Mouse (Mus musculus): ENCODE measurements around the gene Notum. TPM values are rescaled to one million over a fixed set of nuclear protein-coding genes. Genes with fewer than 3 reads are reported as not detected.

Gene Notum
- polyA plus RNA-seq, 1 experiment from 2014 or later = 2.5 TPM

DNA sequence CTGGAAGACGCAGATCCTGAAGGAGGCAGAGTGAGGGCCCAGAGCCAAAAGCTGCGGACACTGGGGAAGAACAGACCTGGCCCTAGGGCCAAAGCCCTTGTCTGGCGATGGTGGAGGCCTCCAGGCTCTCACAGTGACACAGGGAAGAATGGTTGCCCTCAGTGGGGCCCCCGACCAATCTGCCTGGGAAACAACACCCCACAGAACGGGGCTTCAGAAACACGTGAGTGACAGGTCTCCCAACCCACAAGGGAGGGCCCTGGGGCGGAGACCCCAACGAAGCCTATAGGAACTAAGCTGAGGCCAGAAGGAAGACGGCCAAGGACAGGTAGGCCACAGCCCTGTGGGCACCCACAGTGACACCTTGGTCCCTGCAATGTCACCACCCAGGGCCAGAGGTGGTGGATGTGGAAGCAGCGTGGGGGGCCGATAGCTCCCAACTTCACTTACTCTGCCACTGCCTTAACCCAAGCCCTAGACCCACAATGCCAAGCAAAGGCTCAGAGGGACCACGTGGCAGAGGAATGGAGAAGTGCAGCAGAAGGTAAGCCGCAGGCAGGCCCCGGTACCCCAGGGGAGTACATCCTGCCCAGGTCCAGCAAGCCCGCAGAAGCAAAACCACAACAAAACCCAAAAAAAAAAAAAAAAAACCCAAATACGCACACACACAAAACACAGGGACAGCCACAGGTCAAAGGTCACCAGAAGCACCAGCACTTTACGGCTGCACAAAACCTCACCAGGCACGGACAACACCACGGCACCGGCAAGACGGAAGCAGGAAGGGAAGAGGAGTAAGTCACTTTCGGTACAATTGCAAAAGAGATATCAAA, 33.3 kb downstream of the Notum start:
- Histone ChIP-seq H3K4me2 (ENCODE audit: low read depth, low read length) (no peak overlapping the region), H3K36me3 (ENCODE audit: control insufficient read depth, insufficient read depth, low read length) (peaks cover 5% of the 10 kb centered on the region; the same call in 1 of the 2 replicates), H3K4me1 (ENCODE audit: control insufficient read depth, insufficient read depth, low read length) (peaks cover 48% of the 10 kb centered on the region), H3K4me3 (replicated peaks; ENCODE audit: low read length) (no peak overlapping the region), H3K9ac (ENCODE audit: low read length) (no peak overlapping the region), H3K27me3 (ENCODE audit: control insufficient read depth, insufficient read depth, low read length) (no peaks in the 10 kb centered on the region), H3K9me3 (replicated peaks; ENCODE audit: control insufficient read depth, low read length) (no peaks in the 10 kb centered on the region), H3K27ac (ENCODE audit: low read length) (no peak overlapping the region)
- 72% methylated on average over 22 of the region's 22 CpGs for WGBS
- no peak for ATAC-seq (ENCODE audit: insufficient read depth, low FRiP score)

DNA sequence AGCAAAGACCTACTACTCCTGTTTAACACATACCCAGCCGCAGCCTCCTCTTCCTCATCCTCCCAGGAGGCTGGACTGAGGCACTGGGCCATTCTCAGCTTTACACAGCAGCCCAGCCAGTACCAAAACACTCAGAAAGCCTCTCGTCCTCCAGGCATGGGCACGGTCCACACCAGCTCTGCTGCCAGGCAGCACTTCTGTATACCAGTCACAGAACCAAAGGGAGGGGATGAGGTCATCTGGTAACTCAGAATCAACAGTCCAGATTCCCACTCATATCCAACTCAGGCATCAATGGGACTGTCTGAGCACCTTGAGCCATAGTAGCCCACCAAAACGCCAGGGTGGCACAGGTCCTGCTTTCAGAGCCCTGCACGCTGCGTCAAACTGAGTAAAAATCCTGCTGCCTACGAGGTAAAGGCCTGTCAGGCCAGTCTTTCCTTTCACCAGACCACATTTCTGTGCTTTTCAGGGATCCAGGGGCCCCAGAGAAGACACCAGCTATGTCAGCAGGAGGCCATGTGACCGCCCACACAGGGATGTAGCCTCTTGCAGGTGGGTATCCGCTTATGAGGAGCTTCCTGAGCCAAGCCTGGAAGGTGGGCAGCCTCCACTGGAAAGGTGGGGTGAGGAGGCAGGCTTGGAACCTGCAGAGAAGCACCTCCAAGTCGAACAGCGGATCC, 34.0 kb downstream of the Notum start:
- Histone ChIP-seq H3K4me3 (replicated peaks; ENCODE audit: low read length) (no peak overlapping the region), H3K36me3 (ENCODE audit: control insufficient read depth, insufficient read depth, low read length) (peaks cover 5% of the 10 kb centered on the region; the same call in 1 of the 2 replicates), H3K27ac (ENCODE audit: low read length) (no peak overlapping the region), H3K9ac (ENCODE audit: low read length) (no peak overlapping the region), H3K9me3 (replicated peaks; ENCODE audit: control insufficient read depth, low read length) (no peaks in the 10 kb centered on the region), H3K4me2 (ENCODE audit: low read depth, low read length) (no peak overlapping the region), H3K4me1 (ENCODE audit: control insufficient read depth, insufficient read depth, low read length) (peaks cover 43% of the 10 kb centered on the region), H3K27me3 (ENCODE audit: control insufficient read depth, insufficient read depth, low read length) (no peaks in the 10 kb centered on the region)
- WGBS = 90% methylated on average over 11 of the region's 11 CpGs
- no peak for ATAC-seq (ENCODE audit: insufficient read depth, low FRiP score)

GRCm38 (mm10) chr11:120625152-120625775, 35.7 kb downstream of the Notum start, which contains the start of gene Sirt7:
Gene Sirt7, minus strand, starts transcription at chr11:120625240.
- Histone ChIP-seq H3K36me3 (ENCODE audit: control insufficient read depth, insufficient read depth, low read length) (peaks cover 11% of the 10 kb centered on the region; the same call in 1 of the 2 replicates), H3K9me3 (replicated peaks; ENCODE audit: control insufficient read depth, low read length) (no peaks in the 10 kb centered on the region), H3K4me3 (replicated peaks; ENCODE audit: low read length) (peak within 1 kb of the TSS; percentile 100), H3K4me1 (ENCODE audit: control insufficient read depth, insufficient read depth, low read length) (peaks cover 27% of the 10 kb centered on the region), H3K4me2 (ENCODE audit: low read depth, low read length) (peak within 1 kb of the TSS; percentile 90), H3K27me3 (ENCODE audit: control insufficient read depth, insufficient read depth, low read length) (no peaks in the 10 kb centered on the region), H3K9ac (ENCODE audit: low read length) (peak within 1 kb of the TSS; percentile 83), H3K27ac (ENCODE audit: low read length) (peak within 1 kb of the TSS; percentile 89)
- peak; percentile 18; the same call in 1 of the 2 replicates for ATAC-seq (ENCODE audit: insufficient read depth, low FRiP score)
- WGBS = 16% methylated on average over 5 of the region's 5 CpGs

- peak; percentile 79 for ATAC-seq (ENCODE audit: insufficient read depth, low FRiP score)
- Histone ChIP-seq H3K27ac (ENCODE audit: low read length) (peak overlapping the region; percentile 89), H3K36me3 (ENCODE audit: control insufficient read depth, insufficient read depth, low read length) (peaks cover 13% of the 10 kb centered on the region; the same call in 1 of the 2 replicates), H3K27me3 (ENCODE audit: control insufficient read depth, insufficient read depth, low read length) (no peaks in the 10 kb centered on the region), H3K9me3 (replicated peaks; ENCODE audit: control insufficient read depth, low read length) (no peaks in the 10 kb centered on the region), H3K9ac (ENCODE audit: low read length) (peak overlapping the region; percentile 83), H3K4me3 (replicated peaks; ENCODE audit: low read length) (peak overlapping the region; percentile 100), H3K4me2 (ENCODE audit: low read depth, low read length) (peak overlapping the region; percentile 90), H3K4me1 (ENCODE audit: control insufficient read depth, insufficient read depth, low read length) (peaks cover 21% of the 10 kb centered on the region)
- under 1% methylated on average over 53 of the region's 53 CpGs for WGBS
Observed at GRCm38 (mm10) chr11:120624680-120625111, 36.3 kb downstream of the Notum start.

- no peaks in the 10 kb centered on the region for H3K9me3 ChIP-seq (replicated peaks; ENCODE audit: control insufficient read depth, low read length)
- ATAC-seq (ENCODE audit: insufficient read depth, low FRiP score) = peak; percentile 78; the same call in 1 of the 2 replicates
- no peaks in the 10 kb centered on the region for H3K27me3 ChIP-seq (ENCODE audit: control insufficient read depth, insufficient read depth, low read length)
- 11% methylated on average over 30 of the region's 30 CpGs for WGBS
- peaks cover 15% of the 10 kb centered on the region for H3K4me1 ChIP-seq (ENCODE audit: control insufficient read depth, insufficient read depth, low read length)
- H3K4me2 ChIP-seq (ENCODE audit: low read depth, low read length) = peak overlapping the region; percentile 90
- H3K4me3 ChIP-seq (replicated peaks; ENCODE audit: low read length) = peak overlapping the region; percentile 100
- H3K9ac ChIP-seq (ENCODE audit: low read length) = peak overlapping the region; percentile 83
- H3K36me3 ChIP-seq (ENCODE audit: control insufficient read depth, insufficient read depth, low read length) = peaks cover 11% of the 10 kb centered on the region; the same call in 1 of the 2 replicates
- peak overlapping the region; percentile 89 for H3K27ac ChIP-seq (ENCODE audit: low read length)
Observed at GRCm38 (mm10) chr11:120623961-120624679, 36.9 kb downstream of the Notum start.

DNA sequence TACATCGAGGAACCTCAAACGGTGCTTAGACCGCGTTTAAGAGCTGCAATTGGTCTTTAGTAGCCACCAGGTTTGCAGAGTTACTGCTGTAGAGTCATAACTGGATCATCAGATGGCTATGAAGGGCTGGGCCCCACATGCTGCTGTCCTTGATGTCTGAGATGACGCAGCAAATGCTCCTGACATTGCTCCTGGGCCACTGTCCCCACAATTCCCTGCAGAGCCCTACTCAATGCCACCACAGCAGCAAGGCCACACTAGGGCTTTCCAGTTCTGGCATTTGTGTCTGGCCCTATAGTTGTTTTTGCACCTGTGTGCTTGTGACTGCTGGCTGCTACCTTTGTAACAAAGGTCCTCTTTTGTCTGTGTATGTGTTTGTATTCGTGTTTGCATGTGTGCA, 38.2 kb downstream of the Notum start:
- 88% methylated on average over 6 of the region's 6 CpGs for WGBS
- ATAC-seq (ENCODE audit: insufficient read depth, low FRiP score) = no peak

GRCm38 (mm10) chr11:120620195-120620594, 40.8 kb downstream of the Notum start:
- Histone ChIP-seq H3K9ac (ENCODE audit: low read length) (no peak overlapping the region), H3K4me3 (replicated peaks; ENCODE audit: low read length) (no peak overlapping the region), H3K4me2 (ENCODE audit: low read depth, low read length) (no peak overlapping the region), H3K4me1 (ENCODE audit: control insufficient read depth, insufficient read depth, low read length) (peaks cover 24% of the 10 kb centered on the region), H3K9me3 (replicated peaks; ENCODE audit: control insufficient read depth, low read length) (no peaks in the 10 kb centered on the region), H3K27ac (ENCODE audit: low read length) (no peak overlapping the region), H3K27me3 (ENCODE audit: control insufficient read depth, insufficient read depth, low read length) (no peaks in the 10 kb centered on the region), H3K36me3 (ENCODE audit: control insufficient read depth, insufficient read depth, low read length) (0 out of 2 replicates have a peak, but pooled peaks cover 12% of the 10 kb centered on the region)
- 94% methylated on average over 14 of the region's 14 CpGs for WGBS
- no peak for ATAC-seq (ENCODE audit: insufficient read depth, low FRiP score)

More for the DNA sequence above, 38.2 kb downstream of the Notum start:
- Histone ChIP-seq H3K36me3 (ENCODE audit: control insufficient read depth, insufficient read depth, low read length) (0 out of 2 replicates have a peak, but pooled peaks cover 12% of the 10 kb centered on the region), H3K9ac (ENCODE audit: low read length) (no peak overlapping the region), H3K4me2 (ENCODE audit: low read depth, low read length) (no peak overlapping the region), H3K27ac (ENCODE audit: low read length) (no peak overlapping the region), H3K4me1 (ENCODE audit: control insufficient read depth, insufficient read depth, low read length) (peaks cover 17% of the 10 kb centered on the region), H3K4me3 (replicated peaks; ENCODE audit: low read length) (no peak overlapping the region), H3K27me3 (ENCODE audit: control insufficient read depth, insufficient read depth, low read length) (no peaks in the 10 kb centered on the region), H3K9me3 (replicated peaks; ENCODE audit: control insufficient read depth, low read length) (no peaks in the 10 kb centered on the region)

Data from stomach, embryonic 16.5 days (tissue).